Mouse (Mus musculus): Measurements from ENCODE around the gene Pxmp4. TPM values are rescaled to one million over a fixed set of nuclear protein-coding genes. Genes with fewer than 3 reads are reported as not detected.

Pxmp4 gene
- polyA plus RNA-seq, 1 experiment from 2014 or later, result 24.5 TPM

Other genes starting within 250 kb of the Pxmp4 start
- 16.6 and 16.8 TPM in 2 replicates for gene Cdk5rap1, start 230.7 kb downstream of the Pxmp4 start, polyA plus RNA-seq (2016; fragmentation: Nextera tagmentation; extraction: Ambion mirVana)
- gene Snta1, start 195.6 kb downstream of the Pxmp4 start, polyA plus RNA-seq (2016; fragmentation: Nextera tagmentation; extraction: Ambion mirVana), result 1.5 and 1.6 TPM in 2 replicates
- gene Cbfa2t2, start 167.2 kb downstream of the Pxmp4 start, polyA plus RNA-seq (2016; fragmentation: Nextera tagmentation; extraction: Ambion mirVana), result 13.8 and 15.1 TPM in 2 replicates
- gene 1700003F12Rik, start 56.6 kb downstream of the Pxmp4 start, polyA plus RNA-seq (2016; fragmentation: Nextera tagmentation; extraction: Ambion mirVana), result 1.5 and 1.6 TPM in 2 replicates
- gene Actl10, start 51.9 kb downstream of the Pxmp4 start, polyA plus RNA-seq (2016; fragmentation: Nextera tagmentation; extraction: Ambion mirVana), result 0.29 TPM in 1 of 2 replicates, not detected in the other
- gene Necab3, start 44.8 kb downstream of the Pxmp4 start, polyA plus RNA-seq (2016; fragmentation: Nextera tagmentation; extraction: Ambion mirVana), result 1.0 and 1.3 TPM in 2 replicates
- 27.0 and 27.4 TPM in 2 replicates for gene E2f1, start 33.8 kb downstream of the Pxmp4 start, polyA plus RNA-seq (2016; fragmentation: Nextera tagmentation; extraction: Ambion mirVana)
- gene Zfp341, start 9.6 kb upstream of the Pxmp4 start, polyA plus RNA-seq (2016; fragmentation: Nextera tagmentation; extraction: Ambion mirVana), result 2.2 TPM in 2 replicates
- gene 4930519P11Rik, start 9.7 kb upstream of the Pxmp4 start, polyA plus RNA-seq (2016; fragmentation: Nextera tagmentation; extraction: Ambion mirVana), result 0.45 TPM in 1 of 2 replicates, not detected in the other
- gene Chmp4b, start 48.0 kb upstream of the Pxmp4 start, polyA plus RNA-seq (2016; fragmentation: Nextera tagmentation; extraction: Ambion mirVana), result 17.6 and 18.2 TPM in 2 replicates
- gene Gm14214, start 166.3 kb upstream of the Pxmp4 start, polyA plus RNA-seq (2016; fragmentation: Nextera tagmentation; extraction: Ambion mirVana), result not detected in 2 replicates
- gene Raly, start 187.4 kb upstream of the Pxmp4 start, polyA plus RNA-seq (2016; fragmentation: Nextera tagmentation; extraction: Ambion mirVana), result 29.6 and 37.1 TPM in 2 replicates
- gene a, start 187.7 kb upstream of the Pxmp4 start, polyA plus RNA-seq (2016; fragmentation: Nextera tagmentation; extraction: Ambion mirVana), result 0.29 and 0.36 TPM in 2 replicates

Measured in liver, embryonic 12.5 days (tissue).